Mouse (Mus musculus): ENCODE results near the gene Znrf4.
"Not testable (repeated sequence)": the region's sequence is repeated elsewhere in the genome, so short reads cannot be mapped to it uniquely, and the experiment has no call there.

Znrf4 gene

GRCm38 (mm10) chr17:56524943-56525342 is 12.7 kb upstream of the Znrf4 start:
- no peak for DNase-seq

GRCm38 (mm10) chr17:56522744-56523143 is 10.5 kb upstream of the Znrf4 start:
- no peak for DNase-seq

GRCm38 (mm10) chr17:56515690-56516410 is 3.6 kb upstream of the Znrf4 start:
- no peak for DNase-seq

- DNase-seq, result no peak
Measured at GRCm38 (mm10) chr17:56514916-56515315, 2.7 kb upstream of the Znrf4 start.

DNA sequence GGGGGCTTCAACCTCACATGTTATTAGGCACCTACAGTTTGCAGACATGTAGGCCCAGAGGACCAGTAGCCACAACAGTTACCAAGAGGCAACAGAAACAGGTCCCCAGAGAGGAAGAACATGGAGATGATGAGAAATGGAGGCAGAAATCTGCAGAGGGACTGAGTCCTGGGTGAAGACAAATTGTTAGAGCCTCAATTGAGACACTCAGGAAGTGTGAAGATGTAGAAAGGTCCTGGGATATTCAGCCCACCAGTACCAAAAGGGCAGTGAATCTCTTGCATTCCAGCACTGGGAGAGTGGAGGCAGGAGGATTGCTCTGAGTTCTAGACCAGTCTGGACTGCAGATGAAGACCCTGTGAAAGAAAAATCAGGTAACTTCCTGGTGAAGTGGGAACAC is 2.1 kb upstream of the Znrf4 start:
- no peak for DNase-seq

DNA sequence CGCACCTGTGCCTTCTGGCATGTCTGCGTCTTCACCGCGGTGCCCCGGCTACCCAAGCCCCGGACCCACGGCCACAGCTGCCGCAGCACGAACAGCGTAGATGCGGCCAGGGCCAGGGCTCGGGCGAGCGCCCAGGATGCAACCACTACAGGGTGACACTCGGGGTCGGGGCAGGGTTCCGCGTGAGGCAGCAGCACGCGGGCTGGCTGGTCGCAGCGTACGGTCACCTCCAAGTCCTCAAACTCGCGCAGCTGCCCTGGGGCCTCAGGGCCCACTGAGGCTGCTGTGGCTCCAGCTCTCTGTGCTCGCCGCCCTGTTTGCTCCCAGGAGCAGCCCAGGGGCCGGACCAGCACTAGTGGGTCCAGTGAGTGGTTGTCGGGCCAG is 532 bp downstream of the Znrf4 start:
- DNase-seq, result no peak

GRCm38 (mm10) chr17:56510970-56511706 is 1.1 kb downstream of the Znrf4 start:
- peak; percentile 23 to 30 for DNase-seq

DNA sequence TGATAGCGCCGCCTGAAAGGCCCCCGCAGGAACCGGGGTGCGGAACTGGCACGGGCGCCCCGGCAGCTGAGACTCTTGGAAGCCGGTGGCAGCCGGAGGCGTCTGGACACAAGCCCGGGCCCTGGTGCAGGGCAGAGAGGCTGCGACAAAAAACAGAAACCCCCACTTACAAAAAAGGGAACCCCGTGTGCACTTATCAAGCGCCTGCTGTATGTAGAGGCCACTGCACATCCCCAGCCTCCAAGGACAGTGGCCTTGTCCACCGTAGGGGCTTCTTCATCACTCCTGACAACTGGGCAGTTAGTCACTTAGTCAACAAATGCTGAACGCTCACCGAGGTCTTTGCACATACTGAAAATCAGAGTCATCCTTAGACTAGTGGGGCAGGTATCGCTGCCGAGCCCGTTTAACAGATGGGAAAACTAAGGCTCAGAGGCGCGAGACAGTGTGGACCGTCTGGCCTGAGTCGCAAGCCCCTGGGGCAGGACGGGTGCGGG is 1.7 kb downstream of the Znrf4 start:
- DNase-seq, result peak in 1 of 2 experiments; percentile 31

DNA sequence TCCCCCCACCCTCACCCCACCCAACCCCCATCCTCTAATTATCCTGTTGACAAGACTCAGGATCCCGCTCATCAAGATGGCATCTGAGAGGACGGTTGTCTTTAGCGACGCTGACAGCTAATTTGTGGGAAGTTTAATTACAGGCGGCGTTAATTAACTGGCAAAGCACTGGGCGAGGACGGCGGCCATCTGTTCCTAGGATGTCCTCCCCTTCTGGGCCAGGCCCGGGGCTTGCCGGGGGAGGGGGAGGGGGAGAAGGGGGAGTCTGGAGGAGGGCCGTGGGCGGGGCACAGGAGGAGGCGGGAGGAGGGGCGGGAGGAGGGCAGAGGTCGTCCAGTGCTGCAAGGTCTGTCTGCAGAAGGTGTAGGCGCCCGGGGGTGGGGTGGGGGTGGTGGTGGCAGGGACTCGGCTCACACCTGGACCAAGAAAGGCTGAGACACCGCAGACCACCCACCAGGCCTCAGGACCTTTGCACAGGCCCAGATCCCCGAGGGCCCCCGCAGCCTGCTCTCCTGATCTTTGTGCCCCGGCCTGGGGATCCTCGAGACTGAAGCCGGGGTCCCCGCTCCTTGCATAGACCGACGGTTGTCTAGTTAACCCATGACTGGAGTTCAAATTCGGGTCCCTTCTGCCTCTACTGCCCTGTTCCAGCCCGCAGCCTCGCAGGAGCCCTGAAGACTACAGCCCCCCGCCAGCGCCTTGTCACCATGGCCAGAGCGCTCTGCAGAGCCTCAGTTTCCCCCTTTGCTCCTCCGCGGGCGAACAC is 2.3 kb downstream of the Znrf4 start:
- DNase-seq, result peak; percentile 33 to 76

GRCm38 (mm10) chr17:56509021-56509640 is 3.1 kb downstream of the Znrf4 start:
- peak in 1 of 2 experiments; percentile 2 for DNase-seq

GRCm38 (mm10) chr17:56507161-56508068 is 4.8 kb downstream of the Znrf4 start:
- DNase-seq, result peak; percentile 94 to 95

- no peak for DNase-seq
Measured at GRCm38 (mm10) chr17:56506417-56507065, 5.7 kb downstream of the Znrf4 start.

GRCm38 (mm10) chr17:56505401-56505800 is 6.8 kb downstream of the Znrf4 start:
- no peak for DNase-seq

DNA sequence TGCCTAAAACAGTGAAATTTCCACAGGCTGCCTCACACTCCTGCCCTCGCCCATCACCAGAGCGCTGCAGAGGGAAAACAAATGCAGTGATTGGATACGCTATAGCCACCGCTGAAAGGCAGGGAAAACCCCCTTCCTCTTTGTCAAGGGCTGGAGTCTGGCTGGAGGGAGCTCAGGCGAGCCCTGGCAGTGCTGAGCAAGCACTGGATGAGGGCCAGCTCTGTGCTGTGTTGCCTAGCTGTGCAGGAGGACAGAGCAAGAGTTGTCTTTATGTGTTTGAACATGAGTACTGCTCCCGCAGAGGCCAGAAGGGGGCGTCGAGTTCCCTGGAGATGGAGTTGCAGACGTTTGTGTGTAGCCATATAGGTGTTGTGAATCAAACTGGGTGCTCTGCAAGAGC is 9.7 kb downstream of the Znrf4 start:
- DNase-seq, result peak; percentile 61 to 82

DNA sequence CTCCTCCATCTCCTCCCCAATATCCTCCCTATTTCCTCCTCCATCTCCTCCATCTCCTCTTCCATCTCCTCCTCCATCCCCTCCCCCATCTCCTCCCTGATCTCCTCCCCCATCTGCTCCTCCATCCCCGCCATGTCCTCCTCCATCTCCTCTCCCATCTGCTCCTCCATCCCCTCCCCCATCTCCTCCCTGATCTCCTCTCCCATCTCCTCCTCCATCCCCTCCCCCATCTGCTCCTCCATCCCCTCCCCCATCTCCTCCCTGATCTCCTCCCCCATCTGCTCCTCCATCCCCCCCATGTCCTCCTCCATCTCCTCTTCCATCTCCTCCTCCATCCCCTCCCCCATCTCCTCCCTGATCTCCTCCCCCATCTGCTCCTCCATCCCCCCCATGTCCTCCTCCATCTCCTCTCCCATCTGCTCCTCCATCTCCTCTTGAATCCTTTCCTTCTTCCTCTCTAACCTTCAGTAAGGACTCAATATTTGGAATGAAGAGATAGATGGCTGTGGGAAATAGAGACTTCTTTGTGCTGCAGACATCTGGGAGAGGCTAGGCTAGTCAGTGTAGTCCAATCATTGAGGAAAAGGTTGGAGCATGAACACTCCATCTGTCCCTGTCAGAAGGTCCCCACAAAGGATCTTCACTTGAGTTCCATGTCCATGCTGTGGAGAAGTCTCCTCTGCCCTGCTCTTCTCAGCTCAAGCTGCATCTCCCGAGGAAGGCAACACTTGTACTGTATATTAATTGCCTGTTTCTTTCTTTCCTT is 10.4 kb downstream of the Znrf4 start:
- not testable (repeated sequence) for DNase-seq

DNA sequence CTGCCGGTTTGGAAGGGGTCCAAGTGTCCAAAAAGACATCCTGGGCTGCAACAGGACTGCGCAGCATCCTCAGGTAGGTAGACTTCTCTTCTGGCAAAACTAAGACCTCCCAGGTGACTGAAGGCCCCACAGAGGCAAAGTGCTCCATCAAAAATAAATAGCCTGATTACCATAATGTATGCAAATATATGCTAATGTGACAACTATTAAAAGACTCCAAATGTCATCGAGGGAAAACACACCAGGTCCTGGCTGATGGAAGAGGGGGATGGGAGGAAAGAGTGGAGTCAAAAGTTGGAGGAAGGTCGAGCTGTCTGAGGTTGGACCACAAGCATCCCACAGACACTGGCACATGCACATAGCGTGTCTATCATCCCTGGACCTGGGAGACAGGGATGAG is 13.0 kb downstream of the Znrf4 start:
- DNase-seq, result no peak

DNA sequence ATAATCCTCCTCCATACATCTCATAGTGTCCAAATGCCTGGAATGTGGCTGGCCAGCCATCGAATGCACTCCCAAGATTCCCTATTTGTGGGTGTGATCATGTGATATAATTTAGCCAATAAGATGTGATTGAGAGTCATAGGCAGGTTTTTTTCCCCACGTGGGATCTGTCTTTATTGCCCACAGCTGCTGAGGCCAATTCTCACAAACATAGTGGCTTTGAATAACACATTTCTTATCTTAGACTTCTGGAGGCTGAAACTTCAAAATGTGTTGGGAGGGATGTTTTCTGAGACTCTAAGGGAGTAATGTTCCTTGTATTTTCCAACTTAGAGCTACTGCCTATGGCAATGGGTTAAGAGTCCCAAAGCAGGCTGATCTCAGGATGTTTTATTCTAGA is 17.8 kb downstream of the Znrf4 start:
- DNase-seq, result no peak

- DNase-seq, result no peak
Measured at GRCm38 (mm10) chr17:56493841-56494240, 18.4 kb downstream of the Znrf4 start.

- DNase-seq, result no peak
Measured at GRCm38 (mm10) chr17:56490438-56491152, 21.6 kb downstream of the Znrf4 start.

DNA sequence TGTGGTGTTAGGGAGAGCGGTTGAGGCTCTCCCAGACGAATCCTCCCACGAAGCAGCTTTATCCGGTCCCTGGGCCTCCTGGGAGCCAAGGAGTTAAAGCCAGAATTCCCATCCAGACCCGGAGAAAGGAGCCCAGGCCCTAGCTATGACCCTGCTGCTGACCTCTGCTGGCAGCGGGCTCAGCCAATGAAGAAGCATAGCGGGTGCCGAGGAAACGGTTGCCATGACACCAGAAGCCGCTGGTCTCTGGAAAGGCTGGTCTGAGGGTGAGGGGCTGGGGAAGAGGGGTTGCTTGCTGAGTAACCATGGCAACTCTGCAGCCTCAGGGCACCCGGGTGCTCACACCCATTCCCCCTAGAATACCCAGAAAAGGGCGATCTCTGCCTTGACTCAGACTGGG is 24.2 kb downstream of the Znrf4 start:
- no peak for DNase-seq

Data from lung, postnatal 4 days (tissue).